Mouse (Mus musculus) heart, adult 8-10 months (tissue): ENCODE measurements at regions not wholly inside any gene's neighbourhood (a gene's known extent, or its start where the extent isn't known, plus 50 kb on each side); places are given as distances from the start of the nearest gene placed in this dataset.

Source experiments
- DNase-seq: peaks from one replicate; pipeline ENCODE4 v3.0.0; 2022; ENCODE audit warnings: low spot score

- no peak for DNase-seq
Measured at GRCm38 (mm10) chr6:75683935-75684334, 813.6 kb downstream of the Gm9008 start.

DNA sequence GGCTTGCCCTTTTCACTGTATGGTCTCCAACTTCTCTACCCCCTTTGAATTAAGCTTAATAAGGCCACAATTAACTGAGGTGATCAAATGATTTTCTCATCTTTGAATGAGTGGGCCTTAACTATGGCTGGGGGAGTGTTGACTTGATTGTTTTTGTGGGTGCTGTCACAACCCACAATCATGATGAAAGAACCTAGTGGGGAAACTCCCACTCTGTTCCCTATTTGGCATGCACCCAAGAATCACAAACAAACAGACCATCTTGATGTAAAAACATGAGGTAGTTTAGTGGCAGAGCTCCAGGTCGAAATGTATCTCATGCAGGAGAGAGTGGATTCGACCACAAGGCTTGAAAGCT is 853.2 kb downstream of the Gm9008 start:
- DNase-seq: no peak

- DNase-seq: no peak
Measured at GRCm38 (mm10) chr6:75643581-75644362, 853.8 kb downstream of the Gm9008 start.

GRCm38 (mm10) chr6:75636050-75636449 is 861.5 kb downstream of the Gm9008 start:
- DNase-seq: no peak

GRCm38 (mm10) chr6:75602536-75603279 is 894.9 kb downstream of the Gm9008 start:
- DNase-seq: peak; percentile 5

GRCm38 (mm10) chr6:75558431-75558830 is 939.2 kb downstream of the Gm9008 start:
- no peak for DNase-seq

DNA sequence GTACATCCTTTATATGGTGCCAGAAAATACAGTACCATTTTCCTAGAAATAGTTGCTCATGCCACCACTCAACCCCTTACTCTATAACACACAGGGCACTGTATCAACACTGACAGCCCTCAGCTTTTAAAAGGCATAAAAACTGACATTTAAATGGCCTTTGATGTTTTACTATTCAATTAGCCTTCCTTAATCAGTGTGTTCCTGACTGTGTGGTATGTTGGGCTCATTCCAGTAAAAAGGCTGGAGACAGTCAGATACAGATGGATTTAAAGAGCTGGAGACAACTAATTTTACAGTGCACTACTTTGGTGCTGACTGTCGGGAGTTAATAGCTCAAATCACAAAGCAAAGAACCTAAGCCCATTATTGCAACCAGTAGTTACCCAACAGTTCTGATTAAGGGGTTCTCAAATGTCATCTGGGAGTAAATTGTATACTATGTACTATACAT is 955.3 kb downstream of the Gm9008 start:
- DNase-seq: no peak

DNA sequence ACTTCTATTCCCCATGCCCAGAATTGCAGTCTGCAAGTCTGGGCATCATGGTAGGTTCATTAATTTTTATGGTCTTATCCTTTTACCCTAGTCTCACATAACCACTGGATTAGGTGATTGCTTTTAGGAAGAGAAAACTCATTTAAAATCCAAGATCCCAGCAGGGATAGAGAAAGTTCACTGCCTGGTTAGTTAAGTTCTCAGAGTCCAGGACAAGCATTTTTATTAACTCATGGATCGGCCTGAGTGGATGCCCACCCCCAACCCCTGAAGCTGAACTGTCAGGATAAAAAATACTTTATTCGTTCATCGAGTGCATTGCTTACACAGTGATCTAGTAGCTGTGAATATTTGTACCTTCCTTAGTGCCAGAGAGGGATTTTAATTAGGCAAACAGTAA is 957.9 kb downstream of the Gm9008 start:
- no peak for DNase-seq
